Mouse (Mus musculus): ENCODE measurements around the gene Svep1. TPM values are rescaled to one million over a fixed set of nuclear protein-coding genes. Genes with fewer than 3 reads are reported as not detected.

Svep1 gene
- polyA plus RNA-seq, 1 experiment from 2014 or later: 0.29 TPM

DNA sequence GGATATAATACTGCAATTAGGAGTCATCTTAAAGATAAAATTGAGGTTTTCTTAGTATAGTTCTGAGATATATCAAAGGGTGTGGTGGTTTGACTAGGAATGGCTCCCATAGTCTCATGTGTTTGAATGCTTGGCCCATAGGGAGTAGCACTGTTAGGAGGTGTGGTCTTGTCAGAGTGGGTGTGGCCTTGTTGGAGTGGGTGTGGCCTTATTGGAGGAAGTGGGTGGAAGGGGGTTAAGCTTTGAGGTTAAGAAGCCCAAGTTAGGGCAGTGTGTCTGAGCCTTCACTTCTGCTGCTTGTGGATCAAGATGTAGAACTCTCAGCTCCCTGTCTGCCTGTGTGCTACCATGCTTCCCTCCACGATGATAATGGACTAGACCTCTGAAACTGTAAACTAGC, 143.7 kb downstream of the Svep1 start:
- DNase-seq (ENCODE audit: low spot score): no peak
- no peak overlapping the region for H3K27ac ChIP-seq (ENCODE audit: low read depth, low read length)
- no peaks in the 10 kb centered on the region for H3K9me3 ChIP-seq (replicated peaks; ENCODE audit: control insufficient read depth, low read length)
- H3K36me3 ChIP-seq (ENCODE audit: control insufficient read depth, insufficient read depth, low read length): no peaks in the 10 kb centered on the region
- H3K4me1 ChIP-seq (ENCODE audit: control insufficient read depth, insufficient read depth, low read length): no peaks in the 10 kb centered on the region
- no peak overlapping the region for H3K9ac ChIP-seq (ENCODE audit: low read length)
- no peak overlapping the region for H3K4me3 ChIP-seq (ENCODE audit: low read depth, low read length)
- H3K27me3 ChIP-seq (replicated peaks; ENCODE audit: control insufficient read depth, insufficient read depth, low read length): no peaks in the 10 kb centered on the region
- ATAC-seq: no peak
- H3K4me2 ChIP-seq (ENCODE audit: low read length): no peak overlapping the region
- WGBS: 81% methylated on average over 1 of the region's 1 CpGs

DNA sequence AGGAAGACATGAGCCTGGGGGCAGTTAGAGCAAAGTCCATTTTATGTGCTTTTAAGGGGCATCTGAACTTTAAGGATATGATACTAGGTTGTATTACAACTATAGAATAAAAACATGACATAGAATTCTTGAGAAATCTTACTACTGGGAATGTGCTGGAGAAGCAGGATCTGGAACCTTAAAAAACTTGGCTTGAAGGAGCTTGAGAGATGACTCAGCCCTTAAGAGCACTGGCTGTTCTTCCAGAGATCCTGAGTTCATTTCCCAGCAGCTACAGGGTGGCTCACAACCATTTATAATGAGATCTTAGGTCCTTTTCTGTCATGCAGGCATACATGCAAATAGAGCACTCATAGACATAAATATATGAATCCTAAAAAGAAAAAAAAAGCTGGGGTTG, 151.0 kb downstream of the Svep1 start:
- no peak for DNase-seq (ENCODE audit: low spot score)
- no peak for ATAC-seq
- no peaks in the 10 kb centered on the region for H3K9me3 ChIP-seq (replicated peaks; ENCODE audit: control insufficient read depth, low read length)
- no peaks in the 10 kb centered on the region for H3K27me3 ChIP-seq (replicated peaks; ENCODE audit: control insufficient read depth, insufficient read depth, low read length)
- H3K27ac ChIP-seq (ENCODE audit: low read depth, low read length): no peak overlapping the region
- H3K4me3 ChIP-seq (ENCODE audit: low read depth, low read length): no peak overlapping the region
- no peak overlapping the region for H3K9ac ChIP-seq (ENCODE audit: low read length)
- no peaks in the 10 kb centered on the region for H3K36me3 ChIP-seq (ENCODE audit: control insufficient read depth, insufficient read depth, low read length)
- no peak overlapping the region for H3K4me2 ChIP-seq (ENCODE audit: low read length)
- no peaks in the 10 kb centered on the region for H3K4me1 ChIP-seq (ENCODE audit: control insufficient read depth, insufficient read depth, low read length)

DNA sequence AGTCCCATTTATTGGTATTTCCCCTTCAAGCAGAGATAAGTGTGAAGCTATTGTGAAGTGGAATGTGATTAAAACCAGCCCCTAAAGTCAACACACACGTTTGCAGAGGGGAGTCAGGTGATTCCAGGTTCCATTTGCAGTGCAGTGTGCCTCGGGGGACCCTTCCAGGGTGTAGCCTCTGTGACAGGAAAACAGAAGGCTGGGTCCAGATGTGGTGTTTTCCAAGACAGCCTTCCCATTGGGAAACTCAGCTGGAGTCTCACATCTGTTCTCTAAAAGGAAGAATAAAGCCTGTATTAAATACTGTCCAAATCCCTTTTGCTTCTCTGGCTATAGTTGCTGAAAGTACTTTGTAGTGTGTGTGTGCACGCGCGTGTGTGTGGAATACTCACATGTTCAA, 152.2 kb downstream of the Svep1 start:
- no peaks in the 10 kb centered on the region for H3K36me3 ChIP-seq (ENCODE audit: control insufficient read depth, insufficient read depth, low read length)
- no peaks in the 10 kb centered on the region for H3K27me3 ChIP-seq (replicated peaks; ENCODE audit: control insufficient read depth, insufficient read depth, low read length)
- no peak for DNase-seq (ENCODE audit: low spot score)
- H3K27ac ChIP-seq (ENCODE audit: low read depth, low read length): no peak overlapping the region
- no peak for ATAC-seq
- H3K4me3 ChIP-seq (ENCODE audit: low read depth, low read length): no peak overlapping the region
- H3K9ac ChIP-seq (ENCODE audit: low read length): no peak overlapping the region
- WGBS: 71% methylated on average over 5 of the region's 5 CpGs
- H3K4me2 ChIP-seq (ENCODE audit: low read length): no peak overlapping the region
- H3K9me3 ChIP-seq (replicated peaks; ENCODE audit: control insufficient read depth, low read length): no peaks in the 10 kb centered on the region
- H3K4me1 ChIP-seq (ENCODE audit: control insufficient read depth, insufficient read depth, low read length): no peaks in the 10 kb centered on the region

DNA sequence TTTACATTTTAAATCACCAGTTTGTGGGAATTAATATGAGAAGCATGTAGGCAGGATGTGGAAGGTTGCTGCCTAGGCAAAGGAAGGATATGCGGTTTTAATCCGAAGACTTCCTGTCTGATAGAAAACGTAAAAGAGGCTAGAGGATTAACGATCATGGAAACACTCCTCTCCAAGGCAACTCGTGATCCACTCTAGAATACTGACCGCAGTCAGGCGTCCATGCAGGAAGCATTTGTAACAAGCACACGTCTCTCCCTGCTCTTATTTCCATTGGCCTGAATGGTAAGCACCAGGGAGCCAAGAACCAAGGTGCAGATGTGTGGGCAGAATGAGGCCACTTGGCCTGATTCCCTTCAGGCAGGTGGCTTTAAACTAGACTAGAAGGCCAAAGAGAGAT, 155.9 kb downstream of the Svep1 start:
- no peak overlapping the region for H3K4me3 ChIP-seq (ENCODE audit: low read depth, low read length)
- no peaks in the 10 kb centered on the region for H3K27me3 ChIP-seq (replicated peaks; ENCODE audit: control insufficient read depth, insufficient read depth, low read length)
- H3K4me2 ChIP-seq (ENCODE audit: low read length): no peak overlapping the region
- no peaks in the 10 kb centered on the region for H3K9me3 ChIP-seq (replicated peaks; ENCODE audit: control insufficient read depth, low read length)
- DNase-seq (ENCODE audit: low spot score) (no peak), ATAC-seq (no peak)
- 67% methylated on average over 8 of the region's 8 CpGs for WGBS
- no peaks in the 10 kb centered on the region for H3K4me1 ChIP-seq (ENCODE audit: control insufficient read depth, insufficient read depth, low read length)
- H3K9ac ChIP-seq (ENCODE audit: low read length): no peak overlapping the region
- no peaks in the 10 kb centered on the region for H3K36me3 ChIP-seq (ENCODE audit: control insufficient read depth, insufficient read depth, low read length)
- no peak overlapping the region for H3K27ac ChIP-seq (ENCODE audit: low read depth, low read length)

DNA sequence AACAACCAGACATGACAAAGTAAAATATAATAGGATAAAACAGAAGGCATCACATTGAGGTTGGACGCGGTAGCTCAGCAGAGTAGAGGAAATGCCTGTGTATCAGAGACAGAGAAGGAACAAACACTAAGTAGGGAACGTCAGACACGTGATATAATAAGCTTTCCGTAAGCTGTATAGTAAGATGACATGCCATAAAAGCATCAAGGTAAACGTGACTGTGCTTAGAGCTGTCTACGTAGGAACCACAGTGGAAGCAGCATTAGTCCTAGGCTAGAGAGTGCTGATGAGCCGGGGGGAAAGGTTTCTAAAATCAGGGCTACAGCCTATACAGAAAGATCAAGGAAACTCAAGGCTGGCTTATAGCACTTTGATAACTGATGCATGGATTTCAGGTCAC, 156.4 kb downstream of the Svep1 start:
- Histone ChIP-seq H3K27ac (ENCODE audit: low read depth, low read length) (no peak overlapping the region), H3K9me3 (replicated peaks; ENCODE audit: control insufficient read depth, low read length) (no peaks in the 10 kb centered on the region), H3K9ac (ENCODE audit: low read length) (no peak overlapping the region), H3K4me2 (ENCODE audit: low read length) (no peak overlapping the region), H3K36me3 (ENCODE audit: control insufficient read depth, insufficient read depth, low read length) (no peaks in the 10 kb centered on the region), H3K27me3 (replicated peaks; ENCODE audit: control insufficient read depth, insufficient read depth, low read length) (no peaks in the 10 kb centered on the region), H3K4me3 (ENCODE audit: low read depth, low read length) (no peak overlapping the region), H3K4me1 (ENCODE audit: control insufficient read depth, insufficient read depth, low read length) (no peaks in the 10 kb centered on the region)
- DNase-seq (ENCODE audit: low spot score): no peak
- ATAC-seq: no peak
- 88% methylated on average over 8 of the region's 8 CpGs for WGBS

DNA sequence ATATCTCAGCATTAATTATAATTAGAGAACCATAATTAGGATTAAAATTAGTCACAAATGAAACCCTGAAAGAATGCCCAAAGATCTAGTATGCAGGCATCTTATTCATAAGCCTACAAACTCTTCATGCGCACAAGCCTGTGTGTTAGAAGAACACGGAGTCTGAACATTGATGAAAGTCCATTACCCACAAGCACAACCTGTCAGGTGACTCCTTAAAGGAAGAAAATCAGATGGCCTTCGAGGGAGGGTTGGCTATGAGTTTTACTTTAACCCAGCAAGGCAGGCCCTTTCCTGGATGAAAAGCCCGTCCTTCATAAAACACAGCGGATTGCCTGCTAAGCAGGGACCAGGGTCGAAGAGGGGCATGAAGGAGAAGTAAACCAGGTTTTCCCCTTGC, 161.8 kb downstream of the Svep1 start:
- DNase-seq (ENCODE audit: low spot score) (no peak), ATAC-seq (no peak)
- no peak overlapping the region for H3K27ac ChIP-seq (ENCODE audit: low read depth, low read length)
- WGBS: 88% methylated on average over 6 of the region's 6 CpGs
- no peak overlapping the region for H3K9ac ChIP-seq (ENCODE audit: low read length)
- no peak overlapping the region for H3K4me3 ChIP-seq (ENCODE audit: low read depth, low read length)
- H3K27me3 ChIP-seq (replicated peaks; ENCODE audit: control insufficient read depth, insufficient read depth, low read length): no peaks in the 10 kb centered on the region
- H3K4me1 ChIP-seq (ENCODE audit: control insufficient read depth, insufficient read depth, low read length): no peaks in the 10 kb centered on the region
- no peak overlapping the region for H3K4me2 ChIP-seq (ENCODE audit: low read length)
- no peaks in the 10 kb centered on the region for H3K36me3 ChIP-seq (ENCODE audit: control insufficient read depth, insufficient read depth, low read length)
- H3K9me3 ChIP-seq (replicated peaks; ENCODE audit: control insufficient read depth, low read length): no peaks in the 10 kb centered on the region

DNA sequence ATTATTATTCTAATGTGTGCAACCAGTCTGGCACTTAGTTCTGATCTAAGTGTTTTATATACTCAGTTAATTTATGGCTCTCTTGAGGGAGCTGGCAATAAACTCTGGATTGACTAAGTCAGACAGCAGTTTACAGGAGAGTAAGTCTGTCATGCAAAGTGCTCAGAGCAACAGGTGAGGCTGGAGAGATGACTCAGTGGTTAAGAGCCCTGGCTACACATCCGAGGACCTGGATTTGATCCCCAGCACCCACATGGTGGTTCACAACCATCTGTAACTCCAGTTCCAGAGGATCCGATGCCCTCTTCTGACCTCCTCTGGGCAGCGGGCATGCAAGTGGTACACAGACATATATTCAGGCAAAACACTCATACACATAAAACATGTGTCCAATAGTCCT, 162.3 kb downstream of the Svep1 start:
- no peaks in the 10 kb centered on the region for H3K27me3 ChIP-seq (replicated peaks; ENCODE audit: control insufficient read depth, insufficient read depth, low read length)
- H3K9me3 ChIP-seq (replicated peaks; ENCODE audit: control insufficient read depth, low read length): no peaks in the 10 kb centered on the region
- no peak overlapping the region for H3K4me3 ChIP-seq (ENCODE audit: low read depth, low read length)
- H3K4me1 ChIP-seq (ENCODE audit: control insufficient read depth, insufficient read depth, low read length): no peaks in the 10 kb centered on the region
- ATAC-seq (no peak), DNase-seq (ENCODE audit: low spot score) (no peak)
- no peak overlapping the region for H3K9ac ChIP-seq (ENCODE audit: low read length)
- H3K27ac ChIP-seq (ENCODE audit: low read depth, low read length): no peak overlapping the region
- no peak overlapping the region for H3K4me2 ChIP-seq (ENCODE audit: low read length)
- WGBS: 98% methylated on average over 3 of the region's 3 CpGs
- no peaks in the 10 kb centered on the region for H3K36me3 ChIP-seq (ENCODE audit: control insufficient read depth, insufficient read depth, low read length)

DNA sequence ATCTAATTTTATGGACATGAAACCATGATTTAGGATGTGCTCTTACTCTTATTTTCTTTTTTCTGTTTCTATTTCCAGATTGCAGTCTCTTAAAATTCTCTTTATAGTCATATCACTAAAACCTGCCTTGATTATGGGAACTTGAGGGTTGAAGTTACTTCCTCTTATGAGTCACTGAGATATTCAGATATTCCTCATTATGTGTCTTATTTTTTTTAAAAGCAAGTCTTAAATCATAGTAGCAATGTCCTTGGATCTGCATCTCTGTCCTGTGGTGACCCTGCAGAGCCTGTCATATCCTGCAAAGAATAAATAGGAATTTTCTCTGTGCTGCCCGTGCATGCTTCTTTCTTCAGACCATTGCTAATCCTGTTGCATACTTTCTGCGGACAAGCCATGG, 166.6 kb downstream of the Svep1 start:
- Histone ChIP-seq H3K4me3 (ENCODE audit: low read depth, low read length) (no peak overlapping the region), H3K27me3 (replicated peaks; ENCODE audit: control insufficient read depth, insufficient read depth, low read length) (no peaks in the 10 kb centered on the region), H3K9ac (ENCODE audit: low read length) (no peak overlapping the region), H3K27ac (ENCODE audit: low read depth, low read length) (no peak overlapping the region), H3K4me2 (ENCODE audit: low read length) (no peak overlapping the region), H3K4me1 (ENCODE audit: control insufficient read depth, insufficient read depth, low read length) (no peaks in the 10 kb centered on the region), H3K36me3 (ENCODE audit: control insufficient read depth, insufficient read depth, low read length) (no peaks in the 10 kb centered on the region), H3K9me3 (replicated peaks; ENCODE audit: control insufficient read depth, low read length) (no peaks in the 10 kb centered on the region)
- ATAC-seq: no peak
- no peak for DNase-seq (ENCODE audit: low spot score)
- 85% methylated on average over 2 of the region's 2 CpGs for WGBS

DNA sequence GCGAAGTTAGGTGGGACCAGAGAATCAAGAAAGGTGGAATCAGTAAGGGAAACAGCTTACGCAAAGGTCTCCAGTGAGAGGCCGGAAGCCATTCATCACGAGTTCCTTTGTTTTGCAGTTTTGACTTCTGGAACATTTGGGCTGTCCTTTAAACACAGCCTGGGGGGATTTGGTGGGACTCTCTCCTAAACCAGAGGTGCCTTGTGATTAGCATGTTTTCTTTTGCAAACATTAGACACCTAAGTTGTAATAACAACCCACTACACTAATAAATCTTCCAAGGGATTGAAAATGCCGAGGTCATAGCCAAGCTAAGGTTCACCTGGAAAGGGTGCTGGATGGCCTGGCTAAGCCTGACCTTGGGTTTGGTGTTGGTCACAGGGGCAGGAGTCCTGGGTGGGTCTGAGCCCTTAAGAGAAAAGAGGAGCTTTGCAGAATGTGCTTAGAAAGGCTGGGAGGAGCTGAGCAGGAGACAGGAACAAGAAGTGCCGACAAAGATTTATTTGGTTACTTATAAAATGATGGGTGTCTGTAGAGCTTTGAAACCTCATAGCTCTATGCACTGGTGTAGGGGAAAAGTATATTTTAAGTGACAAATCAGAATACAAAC, 169.5 kb downstream of the Svep1 start:
- ATAC-seq: no peak
- WGBS: 86% methylated on average over 6 of the region's 6 CpGs
- H3K9me3 ChIP-seq (replicated peaks; ENCODE audit: control insufficient read depth, low read length): no peaks in the 10 kb centered on the region

More for the DNA sequence above, 169.5 kb downstream of the Svep1 start:
- H3K36me3 ChIP-seq (ENCODE audit: control insufficient read depth, insufficient read depth, low read length): no peaks in the 10 kb centered on the region
- no peak overlapping the region for H3K4me2 ChIP-seq (ENCODE audit: low read length)
- no peak overlapping the region for H3K4me3 ChIP-seq (ENCODE audit: low read depth, low read length)
- no peaks in the 10 kb centered on the region for H3K4me1 ChIP-seq (ENCODE audit: control insufficient read depth, insufficient read depth, low read length)
- DNase-seq (ENCODE audit: low spot score): no peak
- H3K27me3 ChIP-seq (replicated peaks; ENCODE audit: control insufficient read depth, insufficient read depth, low read length): no peaks in the 10 kb centered on the region
- no peak overlapping the region for H3K9ac ChIP-seq (ENCODE audit: low read length)
- no peak overlapping the region for H3K27ac ChIP-seq (ENCODE audit: low read depth, low read length)
